Mouse (Mus musculus) C2C12 (cell line): ENCODE data around the gene Dph2. TPM values are rescaled to one million over a fixed set of nuclear protein-coding genes. Genes with fewer than 3 reads are reported as not detected.

Source experiments
- H3K27me3 ChIP-seq: one replicate; pipeline ENCODE4 v1.6.1; 2011; ENCODE audit not compliant: control insufficient read depth, insufficient read depth, insufficient read length
- H3K36me3 ChIP-seq: one replicate; pipeline ENCODE4 v1.6.1; 2011; ENCODE audit not compliant: control insufficient read depth, insufficient read depth
- H3K4me3 ChIP-seq: one replicate; pipeline ENCODE4 v1.5.1; 2011; ENCODE audit warnings: mild to moderate bottlenecking, control low read depth; ENCODE audit not compliant: poor library complexity, insufficient read depth, severe bottlenecking
- H3K79me2 ChIP-seq: one replicate; pipeline ENCODE4 v1.6.1; 2011; ENCODE audit not compliant: control insufficient read depth, insufficient read depth
- H3K79me3 ChIP-seq: one replicate; pipeline ENCODE4 v1.6.1; 2011; ENCODE audit warnings: low read depth, control low read depth
- H3ac ChIP-seq: one replicate; pipeline ENCODE3; 2011; ENCODE audit warnings: low read depth; ENCODE audit not compliant: control insufficient read depth, insufficient read length
- CEBPB ChIP-seq: IDR thresholded peaks from one replicate; pipeline ENCODE4 v1.6.1; 2011; ENCODE audit warnings: low read depth, mild to moderate bottlenecking, control low read depth, moderate library complexity
- CTCF ChIP-seq: IDR thresholded peaks from one replicate; pipeline ENCODE4 v1.5.1; 2011; ENCODE audit not compliant: control insufficient read depth, insufficient read depth, insufficient read length
- FOSL1 ChIP-seq: IDR thresholded peaks from one replicate; pipeline ENCODE4 v1.8.0; 2011; ENCODE audit warnings: mild to moderate bottlenecking, low read length; ENCODE audit not compliant: poor library complexity, insufficient read depth, severe bottlenecking
- MAX ChIP-seq: IDR thresholded peaks from one replicate; pipeline ENCODE4 v1.6.1; 2011; ENCODE audit warnings: mild to moderate bottlenecking, control low read depth
- MYOD1 ChIP-seq: IDR thresholded peaks from one replicate; pipeline ENCODE4 v1.6.1; 2011; ENCODE audit warnings: low read depth; ENCODE audit not compliant: control insufficient read depth, insufficient read length
- MYOG ChIP-seq: IDR thresholded peaks from one replicate; pipeline ENCODE4 v1.6.1; 2011; ENCODE audit not compliant: control insufficient read depth, insufficient read length; ENCODE audit errors: extremely low read depth
- USF1 ChIP-seq: IDR thresholded peaks from one replicate; pipeline ENCODE4 v1.6.1; 2011; ENCODE audit warnings: low read depth, mild to moderate bottlenecking, control low read depth, moderate library complexity
- polyA plus RNA-seq: library from polyadenylated mRNA; unstranded; fragments of >200 nt; fragmentation: generic; extraction: Trizol; gene quantifications from one replicate; pipeline ENCODE4 v1.2.1, GENCODE M21; 2012; ENCODE audit warnings: missing spikeins

Dph2 gene
- polyA plus RNA-seq, 1 experiment, result 16.4 TPM

DNA sequence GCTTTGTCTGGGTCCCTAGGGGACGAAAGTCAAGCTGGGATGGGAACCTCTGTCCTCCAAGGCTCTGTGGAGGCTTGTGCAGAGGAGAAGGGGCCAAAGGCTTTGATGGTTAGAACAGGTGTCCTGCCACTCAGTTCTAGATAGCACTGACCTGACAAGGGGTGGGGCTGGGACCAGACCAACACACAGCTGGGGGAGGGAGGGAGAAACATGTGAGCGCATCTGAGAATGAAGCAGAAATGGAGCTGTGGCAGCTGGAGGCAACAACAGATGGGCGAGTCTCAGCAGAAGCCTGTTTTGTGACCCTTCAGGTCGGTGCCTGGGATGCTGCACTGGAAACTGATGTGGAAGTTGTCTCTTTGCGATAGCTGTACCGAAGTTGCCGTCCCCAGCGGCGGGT, 22.5 kb downstream of the Dph2 start:
- H3K4me3 ChIP-seq, result no peak overlapping the region
- no peaks in the 10 kb centered on the region for H3K79me2 ChIP-seq
- no peak overlapping the region for H3ac ChIP-seq
- peaks cover 13% of the 10 kb centered on the region for H3K36me3 ChIP-seq
- TF ChIP-seq CTCF, result no peak
- no peak for TF ChIP-seq MYOG
- TF ChIP-seq CEBPB, result no peak
- no peaks in the 10 kb centered on the region for H3K27me3 ChIP-seq
- H3K79me3 ChIP-seq, result no peaks in the 10 kb centered on the region

- no peaks in the 10 kb centered on the region for H3K27me3 ChIP-seq
- no peak overlapping the region for H3ac ChIP-seq
- H3K4me3 ChIP-seq, result no peak overlapping the region
- H3K36me3 ChIP-seq, result no peaks in the 10 kb centered on the region
- H3K79me2 ChIP-seq, result no peaks in the 10 kb centered on the region
- H3K79me3 ChIP-seq, result no peaks in the 10 kb centered on the region
- no peak for TF ChIP-seq CEBPB
- no peak for TF ChIP-seq FOSL1
- TF ChIP-seq MYOG, result no peak
- no peak for TF ChIP-seq MYOD1
- peak; percentile 17 for TF ChIP-seq CTCF
Measured at GRCm38 (mm10) chr4:117867823-117868222, 24.0 kb downstream of the Dph2 start.

GRCm38 (mm10) chr4:117867000-117867399, 24.8 kb downstream of the Dph2 start:
- Histone ChIP-seq H3K79me3 (no peaks in the 10 kb centered on the region), H3K4me3 (no peak overlapping the region), H3K27me3 (no peaks in the 10 kb centered on the region), H3K79me2 (no peaks in the 10 kb centered on the region), H3ac (no peak overlapping the region), H3K36me3 (no peaks in the 10 kb centered on the region)
- no peak for TF ChIP-seq MYOD1
- no peak for TF ChIP-seq FOSL1
- no peak for TF ChIP-seq CEBPB
- TF ChIP-seq CTCF, result no peak
- no peak for TF ChIP-seq USF1
- TF ChIP-seq MAX, result no peak

- no peaks in the 10 kb centered on the region for H3K27me3 ChIP-seq
- TF ChIP-seq CTCF (no peak), CEBPB (no peak), MAX (no peak), FOSL1 (no peak), MYOG (no peak), USF1 (no peak), MYOD1 (no peak)
Measured at GRCm38 (mm10) chr4:117866083-117866482, 25.7 kb downstream of the Dph2 start.

DNA sequence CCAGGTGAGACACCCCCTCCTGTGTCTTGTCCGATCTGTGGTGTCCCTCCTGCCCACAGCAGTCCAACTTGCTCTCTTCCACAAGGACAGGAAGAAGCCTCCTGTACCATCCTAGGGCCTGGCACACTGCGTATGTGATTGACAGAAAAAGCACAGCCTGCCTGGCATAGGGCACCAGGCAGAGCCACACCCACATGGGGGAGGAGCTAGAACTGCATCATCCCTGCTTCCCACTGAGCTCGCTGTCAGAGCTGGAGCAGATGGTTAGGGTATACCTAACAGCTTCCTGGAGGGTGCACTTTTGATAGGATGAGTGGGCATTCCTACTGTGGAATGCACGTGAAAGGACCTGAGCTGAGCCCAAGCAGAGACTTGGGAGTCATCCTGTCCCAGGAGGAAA, 29.0 kb downstream of the Dph2 start:
- TF ChIP-seq MAX (no peak), FOSL1 (no peak), CEBPB (no peak), USF1 (no peak), MYOD1 (no peak), CTCF (no peak), MYOG (no peak)
- no peak overlapping the region for H3ac ChIP-seq
- H3K79me3 ChIP-seq, result no peaks in the 10 kb centered on the region
- no peak overlapping the region for H3K4me3 ChIP-seq
- no peaks in the 10 kb centered on the region for H3K27me3 ChIP-seq
- no peaks in the 10 kb centered on the region for H3K79me2 ChIP-seq
- no peaks in the 10 kb centered on the region for H3K36me3 ChIP-seq

More at GRCm38 (mm10) chr4:117866083-117866482, 25.7 kb downstream of the Dph2 start:
- no peaks in the 10 kb centered on the region for H3K79me3 ChIP-seq
- no peaks in the 10 kb centered on the region for H3K36me3 ChIP-seq
- H3ac ChIP-seq, result no peak overlapping the region
- no peaks in the 10 kb centered on the region for H3K79me2 ChIP-seq
- H3K4me3 ChIP-seq, result no peak overlapping the region

- no peaks in the 10 kb centered on the region for H3K79me3 ChIP-seq
- H3K27me3 ChIP-seq, result no peaks in the 10 kb centered on the region
- TF ChIP-seq CTCF (no peak), MYOD1 (no peak), MYOG (no peak), MAX (no peak), FOSL1 (no peak), USF1 (no peak)
- no peaks in the 10 kb centered on the region for H3K36me3 ChIP-seq
- H3ac ChIP-seq, result no peak overlapping the region
- no peak overlapping the region for H3K4me3 ChIP-seq
- no peaks in the 10 kb centered on the region for H3K79me2 ChIP-seq
Measured at GRCm38 (mm10) chr4:117860570-117860969, 31.3 kb downstream of the Dph2 start.
